Mouse (Mus musculus) bone marrow macrophage, adult 2 months (primary cell): Measurements from ENCODE around the gene Sdhaf1. TPM values are rescaled to one million over a fixed set of nuclear protein-coding genes. Genes with fewer than 3 reads are reported as not detected.

Experiments
- H3K27ac ChIP-seq: 2 replicates; pipeline ENCODE4 v1.5.1; 2012; ENCODE audit warnings: low read depth, low read length; ENCODE audit not compliant: insufficient read depth
- H3K4me1 ChIP-seq: 2 replicates; pipeline ENCODE4 v1.6.1; 2012; ENCODE audit warnings: low read length; ENCODE audit not compliant: control insufficient read depth, insufficient read depth
- H3K4me3 ChIP-seq: 2 replicates; pipeline ENCODE4 v1.5.1; 2012; ENCODE audit warnings: mild to moderate bottlenecking, low read length, moderate library complexity; ENCODE audit not compliant: insufficient read depth
- CTCF ChIP-seq: IDR thresholded peaks from 2 replicates; pipeline ENCODE4 v1.5.1; 2012; ENCODE audit warnings: low read depth, mild to moderate bottlenecking, low read length, moderate library complexity
- POLR2A ChIP-seq: IDR thresholded peaks from 2 replicates; pipeline ENCODE4 v1.6.1; 2012; ENCODE audit warnings: mild to moderate bottlenecking, low read depth, low read length, borderline replicate concordance
- polyA plus RNA-seq: library from polyadenylated mRNA; stranded (reverse); fragments of >200 nt; gene quantifications from 2 replicates; pipeline ENCODE4 v1.2.4, GENCODE M21; 2012; ENCODE audit not compliant: missing spikeins, insufficient read depth, insufficient read length

Sdhaf1 gene
- polyA plus RNA-seq, 1 experiment = 4.5 TPM

DNA sequence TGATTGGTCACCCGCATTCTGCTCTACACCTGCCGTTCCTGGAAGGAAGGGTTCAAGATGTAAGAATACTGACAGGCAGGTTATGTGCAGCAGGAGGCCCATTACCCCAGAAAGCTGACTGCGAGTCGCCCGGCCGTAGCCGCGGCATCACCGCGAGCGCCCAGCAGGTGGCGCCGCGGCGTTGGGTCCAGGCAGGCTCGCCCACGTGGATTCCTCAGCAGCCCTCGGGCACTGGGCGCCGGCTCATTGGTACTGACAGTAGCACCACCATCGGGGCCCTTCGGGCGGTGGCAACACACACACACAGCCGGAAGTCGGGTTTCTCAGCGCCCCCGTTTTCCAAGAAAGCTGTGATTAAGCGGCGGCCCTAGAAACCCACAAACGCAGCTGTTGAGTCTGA is 24.1 kb upstream of the Sdhaf1 start:
- TF ChIP-seq CTCF (peak; percentile 75), POLR2A (no peak)
- Histone ChIP-seq H3K4me3 (no peak overlapping the region), H3K4me1 (no peaks in the 10 kb centered on the region), H3K27ac (no peak overlapping the region)

DNA sequence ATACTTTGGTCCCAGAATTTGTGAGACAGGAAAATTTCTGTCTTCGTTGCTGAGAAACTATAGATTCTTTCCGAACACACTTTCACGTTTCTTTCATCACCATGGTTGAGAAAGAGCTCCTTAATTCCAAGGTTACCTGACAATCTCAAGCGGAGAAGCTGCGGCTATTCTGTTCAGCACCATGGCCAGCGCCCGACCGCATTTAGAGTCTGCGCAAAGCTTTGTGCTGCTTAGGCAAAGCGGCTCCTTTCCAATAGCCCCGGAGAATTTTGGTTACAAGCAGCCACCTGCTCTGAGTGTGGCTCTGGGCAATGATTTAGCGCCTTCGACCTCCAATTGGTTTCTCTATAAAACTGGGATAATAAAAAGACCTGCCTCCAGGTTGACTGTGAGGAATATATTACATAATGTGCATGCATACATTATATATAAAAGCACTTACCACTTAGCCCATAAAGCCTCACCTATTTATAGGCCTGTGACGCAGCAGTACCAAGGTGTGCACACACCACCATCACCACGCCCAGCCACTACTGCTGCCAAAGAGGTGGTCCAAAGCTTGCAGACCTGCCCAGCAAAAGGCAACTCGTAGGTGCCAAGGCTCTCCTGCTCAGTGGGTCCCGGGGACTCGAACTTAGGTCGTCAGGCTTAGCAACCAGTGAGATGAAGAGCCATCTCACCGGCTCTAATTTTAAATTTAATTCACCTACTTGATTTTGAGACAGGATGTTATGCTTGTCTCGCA is 23.1 kb upstream of the Sdhaf1 start:
- TF ChIP-seq POLR2A (no peak), CTCF (no peak)
- Histone ChIP-seq H3K4me1 (no peaks in the 10 kb centered on the region), H3K4me3 (no peak overlapping the region), H3K27ac (no peak overlapping the region)

DNA sequence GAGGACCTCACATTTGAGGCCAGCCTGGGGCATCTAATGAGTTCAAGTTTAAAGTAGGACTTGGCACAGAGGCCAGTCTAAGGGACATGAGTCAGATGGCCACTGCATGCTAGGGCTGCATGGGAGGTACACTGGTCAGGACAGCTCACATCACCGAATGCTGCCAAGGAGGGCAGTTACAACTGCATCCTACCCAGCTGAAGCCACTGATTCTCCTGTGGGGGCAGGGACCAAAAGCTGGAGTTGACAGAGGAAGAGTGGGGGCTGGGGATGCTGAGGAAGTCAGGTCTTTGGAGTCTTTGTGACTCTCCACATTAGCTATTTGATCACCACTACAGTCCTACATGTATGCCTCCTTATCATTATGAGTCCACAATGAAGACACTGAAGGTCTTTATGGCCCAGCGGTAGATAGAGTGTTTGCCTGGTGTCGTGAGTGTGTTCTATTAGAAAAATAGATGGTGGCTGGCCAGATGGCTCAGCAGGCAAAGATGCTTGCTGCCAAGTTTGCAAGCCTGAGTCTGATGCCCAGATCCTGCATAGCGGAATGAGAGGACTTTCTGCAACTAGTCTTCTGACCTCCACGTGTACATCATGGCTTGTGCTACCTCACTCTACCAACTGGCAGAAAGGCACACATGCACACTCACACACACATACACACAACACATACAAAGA is 15.9 kb upstream of the Sdhaf1 start:
- Histone ChIP-seq H3K4me1 (no peaks in the 10 kb centered on the region), H3K4me3 (no peak overlapping the region), H3K27ac (no peak overlapping the region)
- no peak for TF ChIP-seq POLR2A
- TF ChIP-seq CTCF = no peak

- no peak overlapping the region for H3K4me3 ChIP-seq
- TF ChIP-seq CTCF (peak; percentile 94), POLR2A (no peak)
- H3K4me1 ChIP-seq = peaks cover 4% of the 10 kb centered on the region; the same call in 1 of the 2 replicates
- H3K27ac ChIP-seq = no peak overlapping the region
These were observed 12.7 kb upstream of the Sdhaf1 start for GRCm38 (mm10) chr7:30336384-30336783.

- Histone ChIP-seq H3K4me3 (no peak overlapping the region), H3K27ac (no peak overlapping the region), H3K4me1 (peaks cover 4% of the 10 kb centered on the region; the same call in 1 of the 2 replicates)
- TF ChIP-seq POLR2A = no peak
- TF ChIP-seq CTCF = no peak
These were observed 12.0 kb upstream of the Sdhaf1 start for GRCm38 (mm10) chr7:30335688-30336087.

DNA sequence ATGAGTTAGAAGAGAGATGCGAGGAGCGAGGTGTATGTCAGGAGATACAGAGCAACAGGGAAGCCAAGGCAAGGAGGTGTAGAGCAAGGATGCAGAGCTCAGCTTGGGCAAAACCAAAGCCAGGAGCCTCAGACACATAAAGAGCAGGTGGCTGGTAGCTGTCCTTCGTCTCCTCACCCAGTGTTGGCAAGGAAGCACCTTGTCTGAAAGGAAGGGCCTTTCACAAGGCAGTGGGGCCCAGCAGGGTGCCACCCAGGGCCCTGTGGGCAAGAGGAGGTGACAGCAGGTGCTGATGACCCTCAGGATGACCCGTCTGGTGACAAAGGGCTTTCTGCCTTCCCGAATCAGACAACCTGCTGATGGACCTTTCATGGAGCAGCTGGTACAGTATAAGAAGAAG is 10.9 kb upstream of the Sdhaf1 start:
- TF ChIP-seq CTCF (no peak), POLR2A (no peak)
- Histone ChIP-seq H3K27ac (no peak overlapping the region), H3K4me1 (peaks cover 4% of the 10 kb centered on the region; the same call in 1 of the 2 replicates), H3K4me3 (no peak overlapping the region)

DNA sequence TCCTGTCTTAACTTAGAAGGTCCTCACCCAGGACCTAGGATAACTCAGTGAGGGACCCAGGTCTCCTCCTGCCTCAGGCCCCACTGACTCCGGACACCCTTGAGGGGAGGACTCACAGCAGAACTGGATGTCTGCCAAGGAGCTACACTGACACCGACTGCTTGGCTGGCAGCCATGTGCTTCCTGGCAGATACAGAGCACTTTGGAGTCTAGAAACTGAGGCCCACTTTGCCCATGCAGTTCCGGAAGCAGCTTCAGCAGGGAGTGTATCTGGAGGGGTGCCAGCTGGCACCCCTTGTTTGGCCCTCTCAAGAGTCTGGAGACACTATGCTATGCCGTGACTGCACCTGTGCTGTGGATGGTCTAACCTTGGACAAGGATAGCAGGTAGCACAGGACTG is 9.7 kb upstream of the Sdhaf1 start:
- Histone ChIP-seq H3K27ac (no peak overlapping the region), H3K4me1 (peaks cover 4% of the 10 kb centered on the region; the same call in 1 of the 2 replicates), H3K4me3 (no peak overlapping the region)
- TF ChIP-seq CTCF = no peak
- TF ChIP-seq POLR2A = no peak

DNA sequence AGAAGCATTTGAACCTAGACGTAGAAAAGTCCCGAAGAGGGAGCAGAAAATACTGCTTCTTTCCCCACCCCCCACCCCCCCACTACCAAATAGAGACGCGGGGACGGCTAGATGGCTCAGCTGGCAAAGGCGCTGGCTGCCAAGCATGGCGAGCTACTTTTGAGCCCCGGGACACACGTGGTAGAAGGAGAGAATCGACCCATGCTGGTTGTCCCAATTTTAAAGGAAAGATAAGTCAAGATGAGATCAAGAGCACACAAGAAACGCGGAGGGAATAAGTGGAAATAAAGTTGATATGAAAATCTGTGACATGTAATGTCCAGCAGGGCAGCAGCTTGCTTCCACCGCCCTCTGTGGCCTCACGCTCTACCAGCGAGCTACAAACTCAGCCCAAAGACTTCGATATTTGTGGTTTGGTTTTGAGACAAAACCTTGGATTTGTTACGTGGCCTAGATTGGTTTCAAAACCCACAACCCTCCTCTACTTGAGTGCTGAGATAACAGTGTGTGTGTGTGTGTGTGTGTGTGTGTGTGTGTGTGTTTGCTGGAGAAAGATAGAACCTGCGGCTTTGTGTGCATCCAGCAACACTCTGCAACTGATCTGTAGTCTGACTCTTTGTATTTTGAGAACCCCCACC is 9.0 kb upstream of the Sdhaf1 start:
- TF ChIP-seq CTCF (no peak), POLR2A (no peak)
- Histone ChIP-seq H3K4me1 (peaks cover 4% of the 10 kb centered on the region; the same call in 1 of the 2 replicates), H3K4me3 (no peak overlapping the region), H3K27ac (no peak overlapping the region)

GRCm38 (mm10) chr7:30331887-30332286 is 8.2 kb upstream of the Sdhaf1 start:
- TF ChIP-seq CTCF (peak; percentile 62), POLR2A (no peak)
- no peak overlapping the region for H3K27ac ChIP-seq
- no peak overlapping the region for H3K4me3 ChIP-seq
- H3K4me1 ChIP-seq = peaks cover 4% of the 10 kb centered on the region; the same call in 1 of the 2 replicates

GRCm38 (mm10) chr7:30328379-30328778 is 4.7 kb upstream of the Sdhaf1 start:
- Histone ChIP-seq H3K4me1 (peaks cover 9% of the 10 kb centered on the region), H3K4me3 (no peak overlapping the region), H3K27ac (no peak overlapping the region)
- no peak for TF ChIP-seq POLR2A
- TF ChIP-seq CTCF = no peak
